Mouse (Mus musculus) liver, embryonic 14.5 days (tissue): ENCODE results near the gene Crocc. TPM values are rescaled to one million over a fixed set of nuclear protein-coding genes. Genes with fewer than 3 reads are reported as not detected.

Source experiments
- ATAC-seq: fragments of 200-750 bp; cut with Nextera tagmentation; 2 replicates; pipeline ENCODE4 v1.8.0; 2017; ENCODE audit warnings: moderate number of reproducible peaks, mild to moderate bottlenecking, moderate library complexity; ENCODE audit not compliant: insufficient read depth
- DNase-seq, 3 experiments: peaks; one replicate each; pipeline ENCODE4 v3.0.0-alpha.2; 2012 to 2013; ENCODE audit warnings: low read depth in 3 of 3, low spot score in 3 of 3
- H3K27ac ChIP-seq: fragments of 300-500 bp; sonication (generic); 2 replicates; pipeline ENCODE4 v1.5.1; 2014; ENCODE audit warnings: moderate library complexity, mild to moderate bottlenecking, control low read depth, inconsistent platforms
- H3K27me3 ChIP-seq: fragments of 300-500 bp; sonication (generic); 2 replicates; pipeline ENCODE4 v1.6.1; 2014; ENCODE audit warnings: mild to moderate bottlenecking, low read length, moderate library complexity; ENCODE audit not compliant: control insufficient read depth, insufficient read depth
- H3K36me3 ChIP-seq: fragments of 300-500 bp; sonication (generic); replicated peaks from 2 replicates; pipeline ENCODE4 v1.6.1; 2014; ENCODE audit warnings: low read depth; ENCODE audit not compliant: control insufficient read depth, insufficient read depth
- H3K4me1 ChIP-seq, 2 experiments: fragments of 200-500 bp in 1 of 2; fragments of 300-500 bp in 1 of 2; sonication (generic) in 1 of 2; replicated peaks; 2 replicates each; pipeline ENCODE4 v1.6.1; 2012 to 2014; ENCODE audit warnings: antibody characterized with exemption in 1 of 2, inconsistent platforms in 1 of 2, low read length in 1 of 2; ENCODE audit not compliant: control insufficient read depth in 2 of 2, insufficient read depth in 2 of 2
- H3K4me2 ChIP-seq: fragments of 300-500 bp; sonication (generic); 2 replicates; pipeline ENCODE4 v1.6.1; 2014; ENCODE audit warnings: low read depth, mild to moderate bottlenecking, control low read depth, moderate library complexity
- H3K4me3 ChIP-seq, 2 experiments: fragments of 200-500 bp in 1 of 2; fragments of 300-500 bp in 1 of 2; sonication (generic) in 1 of 2; 2 replicates each; pipeline ENCODE4 v1.5.1; 2012 to 2014; ENCODE audit warnings: low read depth in 2 of 2, low read length in 2 of 2, mild to moderate bottlenecking in 2 of 2, control low read depth in 1 of 2, inconsistent platforms in 1 of 2, moderate library complexity in 1 of 2; ENCODE audit not compliant: insufficient read depth in 1 of 2
- H3K9ac ChIP-seq: fragments of 300-500 bp; sonication (generic); replicated peaks from 2 replicates; pipeline ENCODE4 v1.6.1; 2014; ENCODE audit warnings: mild to moderate bottlenecking, control low read depth, moderate library complexity
- H3K9me3 ChIP-seq: fragments of 300-500 bp; sonication (generic); 2 replicates; pipeline ENCODE4 v1.6.1; 2016; ENCODE audit warnings: low read length, mixed read lengths; ENCODE audit not compliant: control insufficient read depth
- CTCF ChIP-seq: IDR thresholded peaks from 2 replicates; pipeline ENCODE4 v1.5.1; 2016; ENCODE audit warnings: antibody characterized with exemption, low read depth, control low read depth
- EP300 ChIP-seq: IDR thresholded peaks from 2 replicates; pipeline ENCODE4 v1.6.1; 2016; ENCODE audit warnings: antibody characterized with exemption, low read depth
- WGBS: fragments of 180-500 bp; shearing (Covaris S2); extraction: QIAGEN DNeasy Blood & Tissue Kit; methylation state at CpG from one replicate; pipeline ENCODE4 v1.1.7; 2014; ENCODE audit not compliant: insufficient replicate concordance; 5-methylcytosine and 5-hydroxymethylcytosine counted together
- polyA plus RNA-seq, 2 experiments: library from polyadenylated mRNA; depleted of rRNA in 1 of 2; stranded (reverse) in 1 of 2; unstranded in 1 of 2; fragments of >200 nt; fragmentation: Nextera tagmentation in 1 of 2; extraction: Ambion mirVana in 1 of 2; gene quantifications; 2 replicates each; pipeline versions ENCODE4 v1.2.1 to v1.2.3; 2012 to 2014

Gene Crocc
- polyA plus RNA-seq, 2 experiments = 0.53 to 1.7 TPM

GRCm38 (mm10) chr4:141021614-141021929 is 38.8 kb downstream of the Crocc start:
- H3K9ac ChIP-seq = no peak overlapping the region
- H3K9me3 ChIP-seq = no peaks in the 10 kb centered on the region
- no peaks in the 10 kb centered on the region for H3K4me1 ChIP-seq
- ATAC-seq (no peak), DNase-seq (no peak)
- H3K27me3 ChIP-seq = no peaks in the 10 kb centered on the region
- no peaks in the 10 kb centered on the region for H3K36me3 ChIP-seq
- WGBS = 72% methylated on average over 11 of the region's 11 CpGs
- no peak overlapping the region for H3K27ac ChIP-seq
- H3K4me3 ChIP-seq = no peak overlapping the region
- no peak for TF ChIP-seq EP300
- no peak for TF ChIP-seq CTCF
- no peak overlapping the region for H3K4me2 ChIP-seq

- Histone ChIP-seq H3K9me3 (no peaks in the 10 kb centered on the region), H3K4me2 (no peak overlapping the region), H3K4me1 (no peaks in the 10 kb centered on the region), H3K36me3 (no peaks in the 10 kb centered on the region), H3K27ac (no peak overlapping the region), H3K4me3 (no peak overlapping the region), H3K9ac (no peak overlapping the region), H3K27me3 (no peaks in the 10 kb centered on the region)
- TF ChIP-seq EP300 (no peak), CTCF (no peak)
- no peak for ATAC-seq
- DNase-seq = no peak
- WGBS = 64% methylated on average over 14 of the region's 14 CpGs
Observed at GRCm38 (mm10) chr4:141020811-141021613, 39.3 kb downstream of the Crocc start.

GRCm38 (mm10) chr4:141020220-141020619 is 40.1 kb downstream of the Crocc start:
- Histone ChIP-seq H3K4me1 (no peaks in the 10 kb centered on the region), H3K9ac (no peak overlapping the region), H3K36me3 (no peaks in the 10 kb centered on the region), H3K27me3 (no peaks in the 10 kb centered on the region), H3K9me3 (no peaks in the 10 kb centered on the region), H3K4me2 (no peak overlapping the region), H3K27ac (no peak overlapping the region), H3K4me3 (no peak overlapping the region)
- 74% methylated on average over 17 of the region's 17 CpGs for WGBS
- TF ChIP-seq CTCF (no peak), EP300 (no peak)
- ATAC-seq (no peak), DNase-seq (no peak)

GRCm38 (mm10) chr4:141017657-141018436 is 42.5 kb downstream of the Crocc start:
- Histone ChIP-seq H3K4me3 (no peak overlapping the region), H3K27ac (no peak overlapping the region), H3K27me3 (no peaks in the 10 kb centered on the region), H3K4me1 (no peaks in the 10 kb centered on the region), H3K9me3 (no peaks in the 10 kb centered on the region), H3K4me2 (no peak overlapping the region), H3K9ac (no peak overlapping the region), H3K36me3 (no peaks in the 10 kb centered on the region)
- TF ChIP-seq EP300 (no peak), CTCF (no peak)
- DNase-seq (no peak), ATAC-seq (no peak)
- WGBS = 80% methylated on average over 29 of the region's 29 CpGs

GRCm38 (mm10) chr4:141016311-141016710 is 44.0 kb downstream of the Crocc start:
- Histone ChIP-seq H3K4me2 (no peak overlapping the region), H3K4me3 (no peak overlapping the region), H3K27ac (no peak overlapping the region), H3K9ac (no peak overlapping the region), H3K4me1 (no peaks in the 10 kb centered on the region), H3K36me3 (no peaks in the 10 kb centered on the region), H3K27me3 (0 out of 2 replicates have a peak, but pooled peaks cover 3% of the 10 kb centered on the region), H3K9me3 (no peaks in the 10 kb centered on the region)
- no peak for DNase-seq
- TF ChIP-seq CTCF (no peak; the same call in 1 of the 2 replicates), EP300 (no peak)
- no peak for ATAC-seq
- 50% methylated on average over 9 of the region's 9 CpGs for WGBS
